Mouse (Mus musculus) liver, adult 2 months (tissue): ENCODE data around the gene Tbc1d16. TPM values are rescaled to one million over a fixed set of nuclear protein-coding genes. Genes with fewer than 3 reads are reported as not detected.
"Not testable (repeated sequence)": the region's sequence is repeated elsewhere in the genome, so short reads cannot be mapped to it uniquely, and the experiment has no call there.

Experiments used
- DNase-seq: peaks from one replicate; pipeline ENCODE4 v3.0.0-alpha.2; 2011; ENCODE audit warnings: low read depth, low spot score; ENCODE audit errors: extremely low read depth
- H3K27ac ChIP-seq: fragments of 200-500 bp; replicated peaks from 2 replicates; pipeline ENCODE4 v1.5.1; 2012; ENCODE audit warnings: low read depth, mild to moderate bottlenecking, control low read depth, inconsistent platforms, low read length; ENCODE audit not compliant: insufficient read depth
- H3K27me3 ChIP-seq: fragments of 200-500 bp; 2 replicates; pipeline ENCODE4 v1.6.1; 2012; ENCODE audit warnings: mild to moderate bottlenecking, moderate library complexity, low read length, inconsistent platforms; ENCODE audit not compliant: control insufficient read depth, insufficient read depth
- H3K36me3 ChIP-seq: fragments of 200-500 bp; 2 replicates; pipeline ENCODE4 v1.6.1; 2012; ENCODE audit warnings: low read length, inconsistent platforms; ENCODE audit not compliant: control insufficient read depth, insufficient read depth
- H3K4me1 ChIP-seq: fragments of 200-500 bp; 2 replicates; pipeline ENCODE4 v1.6.1; 2011; ENCODE audit warnings: low read length; ENCODE audit not compliant: control insufficient read depth, insufficient read depth
- H3K4me3 ChIP-seq: fragments of 200-500 bp; 2 replicates; pipeline ENCODE4 v1.5.1; 2011; ENCODE audit warnings: low read depth, mild to moderate bottlenecking, control low read depth, low read length, moderate library complexity; ENCODE audit not compliant: insufficient read depth
- H3K79me2 ChIP-seq: fragments of 200-500 bp; 2 replicates; pipeline ENCODE4 v1.6.1; 2012; ENCODE audit warnings: inconsistent platforms, mild to moderate bottlenecking, low read length, moderate library complexity; ENCODE audit not compliant: control insufficient read depth, insufficient read depth
- H3K9ac ChIP-seq: fragments of 200-500 bp; 2 replicates; pipeline ENCODE4 v1.6.1; 2012; ENCODE audit warnings: low read depth, mild to moderate bottlenecking, control low read depth, inconsistent platforms, low read length
- CTCF ChIP-seq: fragments of 200-500 bp; IDR thresholded peaks from 2 replicates; pipeline ENCODE4 v1.5.1; 2011; ENCODE audit warnings: low read depth, low read length, control low read depth
- POLR2A ChIP-seq: fragments of 200-500 bp; IDR thresholded peaks from 2 replicates; pipeline ENCODE4 v1.6.1; 2011; ENCODE audit warnings: low read length, control low read depth; ENCODE audit not compliant: insufficient read depth; ENCODE audit errors: extremely low read depth
- WGBS: fragments of 180-500 bp; shearing (Covaris S2); methylation state at CpG from one replicate; pipeline ENCODE4 v1.1.7; 2018; 5-methylcytosine and 5-hydroxymethylcytosine counted together
- polyA plus RNA-seq: library from polyadenylated mRNA; depleted of rRNA; stranded (reverse); fragments of >200 nt; gene quantifications from 2 replicates; pipeline ENCODE4 v1.2.3, GENCODE M21; 2012
- total RNA-seq: library from RNA; depleted of rRNA; stranded (reverse); fragments of >200 nt; gene quantifications from 2 replicates; pipeline ENCODE4 v1.2.3, GENCODE M21; 2014

Gene Tbc1d16
- total and polyA plus RNA-seq, 2 experiments: 4.6 to 9.5 TPM

- peak; percentile 96 for DNase-seq
- peaks cover 4% of the 10 kb centered on the region; the same call in 1 of the 2 replicates for H3K4me1 ChIP-seq
- no peaks in the 10 kb centered on the region for H3K27me3 ChIP-seq
- no peak overlapping the region for H3K4me3 ChIP-seq
- H3K9ac ChIP-seq: no peak overlapping the region; the same call in 1 of the 2 replicates
- H3K36me3 ChIP-seq: no peaks in the 10 kb centered on the region
- H3K79me2 ChIP-seq: no peaks in the 10 kb centered on the region
- TF ChIP-seq POLR2A: no peak
- no peak for TF ChIP-seq CTCF
- H3K27ac ChIP-seq: peak overlapping the region; percentile 91
- WGBS: 9% methylated on average over 6 of the region's 6 CpGs
Measured at GRCm38 (mm10) chr11:119267241-119267674, 39.0 kb upstream of the Tbc1d16 start.

DNA sequence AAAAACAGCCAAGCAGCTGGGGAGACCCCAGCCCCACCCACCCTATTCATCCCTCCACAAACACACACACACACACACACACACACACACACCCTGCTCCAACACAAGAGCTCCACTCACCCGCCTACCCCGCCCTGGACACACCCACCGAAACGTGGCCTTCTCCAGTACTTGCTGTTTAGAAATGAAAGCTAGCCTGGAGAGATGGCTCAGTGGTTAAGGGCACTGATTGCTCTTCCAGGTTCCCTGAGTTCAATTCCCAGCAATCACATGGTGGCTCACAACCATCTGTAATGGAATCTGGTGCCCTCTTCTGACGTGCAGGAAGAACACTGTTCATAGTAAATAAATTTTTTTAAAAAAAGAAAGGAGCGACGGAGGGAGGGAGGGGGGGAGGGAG is 37.5 kb upstream of the Tbc1d16 start:
- H3K27ac ChIP-seq: no peak overlapping the region
- no peak for DNase-seq
- H3K9ac ChIP-seq: no peak overlapping the region
- no peaks in the 10 kb centered on the region for H3K36me3 ChIP-seq
- TF ChIP-seq CTCF: no peak
- TF ChIP-seq POLR2A: no peak
- H3K4me3 ChIP-seq: no peak overlapping the region
- no peaks in the 10 kb centered on the region for H3K79me2 ChIP-seq
- WGBS: 82% methylated on average over 7 of the region's 7 CpGs
- no peaks in the 10 kb centered on the region for H3K27me3 ChIP-seq
- H3K4me1 ChIP-seq: peaks cover 4% of the 10 kb centered on the region; the same call in 1 of the 2 replicates

- WGBS: 93% methylated on average over 13 of the region's 13 CpGs
- Histone ChIP-seq H3K27me3 (no peaks in the 10 kb centered on the region), H3K4me3 (no peak overlapping the region), H3K36me3 (no peaks in the 10 kb centered on the region), H3K4me1 (peaks cover 4% of the 10 kb centered on the region; the same call in 1 of the 2 replicates), H3K27ac (no peak overlapping the region), H3K79me2 (no peaks in the 10 kb centered on the region), H3K9ac (no peak overlapping the region)
- TF ChIP-seq POLR2A: no peak
- DNase-seq: no peak
Measured at GRCm38 (mm10) chr11:119264413-119264812, 36.1 kb upstream of the Tbc1d16 start.

- 90% methylated on average over 8 of the region's 8 CpGs for WGBS
- Histone ChIP-seq H3K36me3 (no peaks in the 10 kb centered on the region), H3K4me1 (0 out of 2 replicates have a peak, but pooled peaks cover 2% of the 10 kb centered on the region), H3K79me2 (no peaks in the 10 kb centered on the region), H3K27me3 (no peaks in the 10 kb centered on the region), H3K27ac (no peak overlapping the region), H3K4me3 (no peak overlapping the region), H3K9ac (no peak overlapping the region)
- TF ChIP-seq POLR2A: no peak
- no peak for TF ChIP-seq CTCF
- DNase-seq: no peak
Measured at GRCm38 (mm10) chr11:119259977-119260376, 31.7 kb upstream of the Tbc1d16 start.

DNA sequence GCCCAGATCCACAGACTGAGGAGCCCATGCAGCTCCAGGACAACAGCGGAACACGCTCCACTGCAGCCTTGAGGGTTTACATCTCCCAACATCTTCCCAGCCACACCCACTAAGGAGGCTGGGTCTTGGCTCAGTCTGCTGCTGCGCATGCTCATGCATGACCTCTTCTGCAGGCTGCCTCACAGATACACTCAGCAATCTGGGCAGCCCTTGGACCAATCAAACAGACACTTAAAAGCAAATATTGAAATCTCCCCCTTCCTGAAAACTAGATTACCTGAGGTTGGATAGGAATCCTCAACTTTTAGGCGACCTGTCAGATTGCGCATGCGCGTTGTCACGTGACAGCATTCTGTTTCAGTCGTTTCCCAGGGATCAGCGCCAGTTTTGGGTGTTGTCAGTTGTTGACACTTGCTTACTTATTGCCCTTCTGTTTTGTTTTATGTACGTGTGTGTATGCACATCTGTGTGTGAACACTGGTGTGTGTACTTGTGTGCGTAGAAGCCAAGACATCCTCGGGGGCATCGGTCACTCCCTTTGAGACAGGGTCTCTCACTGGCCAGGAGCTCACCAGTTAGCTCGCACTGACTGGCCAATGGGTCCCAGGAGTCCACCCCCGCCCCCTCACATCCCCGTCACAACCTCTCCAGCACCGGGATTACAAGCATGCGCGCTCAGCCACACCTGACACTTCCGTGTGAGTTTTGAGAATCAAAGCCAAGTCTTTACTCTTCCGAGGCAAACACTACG is 30.4 kb upstream of the Tbc1d16 start:
- DNase-seq: peak; percentile 44
- Histone ChIP-seq H3K4me1 (0 out of 2 replicates have a peak, but pooled peaks cover 2% of the 10 kb centered on the region), H3K27ac (no peak overlapping the region), H3K9ac (peak overlapping the region; percentile 16), H3K36me3 (no peaks in the 10 kb centered on the region), H3K79me2 (no peaks in the 10 kb centered on the region), H3K27me3 (no peaks in the 10 kb centered on the region), H3K4me3 (peak overlapping the region; percentile 21)
- no peak for TF ChIP-seq POLR2A
- no peak for TF ChIP-seq CTCF
- WGBS: 32% methylated on average over 23 of the region's 23 CpGs

- DNase-seq: no peak
- Histone ChIP-seq H3K9ac (no peak overlapping the region; the same call in 1 of the 2 replicates), H3K27ac (no peak overlapping the region), H3K36me3 (no peaks in the 10 kb centered on the region), H3K79me2 (no peaks in the 10 kb centered on the region), H3K4me1 (0 out of 2 replicates have a peak, but pooled peaks cover 2% of the 10 kb centered on the region), H3K4me3 (no peak overlapping the region), H3K27me3 (no peaks in the 10 kb centered on the region)
- TF ChIP-seq CTCF (no peak), POLR2A (no peak)
- 46% methylated on average over 9 of the region's 9 CpGs for WGBS
Measured at GRCm38 (mm10) chr11:119258216-119258571, 29.9 kb upstream of the Tbc1d16 start.

DNA sequence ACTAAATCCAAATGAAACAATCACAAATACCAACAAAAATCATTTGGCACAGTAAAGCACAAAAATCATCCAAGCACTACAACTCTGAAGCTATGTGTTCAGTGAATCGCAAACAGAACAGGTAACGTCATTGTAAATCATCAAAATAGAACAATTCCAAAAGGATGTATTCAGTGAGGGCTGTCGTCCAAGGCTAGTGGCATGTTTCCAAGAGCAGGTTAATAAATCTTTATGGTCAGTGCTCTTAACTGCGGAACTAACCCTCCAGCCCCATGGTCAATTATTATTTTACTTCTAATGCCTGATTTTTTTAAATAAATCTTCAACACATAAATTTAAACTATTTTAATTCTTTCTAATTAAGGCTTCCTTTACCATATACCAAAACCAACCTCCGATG is 28.3 kb upstream of the Tbc1d16 start:
- H3K4me3 ChIP-seq, H3K79me2 ChIP-seq, H3K27ac ChIP-seq, H3K4me1 ChIP-seq, H3K9ac ChIP-seq, H3K36me3 ChIP-seq, H3K27me3 ChIP-seq: not testable (repeated sequence)
- WGBS: 44% methylated on average over 5 of the region's 5 CpGs
- peak; percentile 29 for DNase-seq
